Mouse (Mus musculus) liver (tissue): ENCODE data around the gene Trpv3.

ENCODE experiments used
- DNase-seq: peaks from one replicate; pipeline ENCODE4 v3.0.0-alpha.2; 2020; ENCODE audit warnings: mixed read lengths

The Trpv3 gene

GRCm38 (mm10) chr11:73267267-73267666 lies at the start of gene Trpv3:
Gene Trpv3 (plus strand): TSS chr11:73267388.
- no peak for DNase-seq

- DNase-seq = no peak
Observed at GRCm38 (mm10) chr11:73219671-73220070, 47.5 kb upstream of the Trpv3 start.

- no peak for DNase-seq
Observed at GRCm38 (mm10) chr11:73220651-73221050, 46.5 kb upstream of the Trpv3 start.

GRCm38 (mm10) chr11:73222846-73223245 lies 44.3 kb upstream of the Trpv3 start:
- no peak for DNase-seq

DNA sequence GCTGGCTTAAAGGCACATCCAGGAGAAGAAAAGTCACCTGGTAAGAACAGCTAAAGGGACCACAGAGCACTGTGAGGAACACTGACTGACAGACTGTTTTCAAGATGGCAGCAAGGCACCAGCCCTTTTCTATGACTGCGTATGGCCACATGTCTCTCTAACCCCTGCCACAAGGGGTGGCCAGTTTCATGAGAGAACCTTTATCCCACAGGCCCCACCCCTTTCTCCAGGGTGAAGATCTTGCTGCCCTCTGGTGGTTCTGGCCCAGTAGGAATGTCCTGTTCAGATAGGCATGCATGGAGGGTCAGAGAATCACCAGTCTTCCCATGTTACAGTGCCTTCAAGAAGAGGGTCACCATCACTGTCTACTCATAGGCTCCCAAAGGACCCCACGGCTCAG lies 43.2 kb upstream of the Trpv3 start:
- no peak for DNase-seq

DNA sequence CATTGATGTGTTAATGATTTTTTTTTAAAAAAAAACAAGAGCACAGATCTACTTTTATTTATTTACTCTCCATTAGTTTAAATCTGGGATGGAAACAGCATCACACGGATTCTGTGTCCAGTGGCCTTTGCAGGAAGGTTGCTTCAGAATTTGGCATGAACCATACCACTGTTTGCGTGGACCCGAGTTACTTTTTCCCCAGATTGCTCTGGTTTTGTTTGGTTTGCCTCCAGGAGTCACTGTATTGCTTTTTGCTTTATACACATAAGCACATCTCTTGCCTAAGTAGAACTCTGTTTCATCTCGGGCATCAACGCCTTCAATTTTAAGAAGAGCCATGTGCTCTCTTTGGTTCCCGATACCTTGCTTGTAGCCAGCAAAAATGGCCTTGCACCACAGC lies 41.3 kb upstream of the Trpv3 start:
- no peak for DNase-seq

DNA sequence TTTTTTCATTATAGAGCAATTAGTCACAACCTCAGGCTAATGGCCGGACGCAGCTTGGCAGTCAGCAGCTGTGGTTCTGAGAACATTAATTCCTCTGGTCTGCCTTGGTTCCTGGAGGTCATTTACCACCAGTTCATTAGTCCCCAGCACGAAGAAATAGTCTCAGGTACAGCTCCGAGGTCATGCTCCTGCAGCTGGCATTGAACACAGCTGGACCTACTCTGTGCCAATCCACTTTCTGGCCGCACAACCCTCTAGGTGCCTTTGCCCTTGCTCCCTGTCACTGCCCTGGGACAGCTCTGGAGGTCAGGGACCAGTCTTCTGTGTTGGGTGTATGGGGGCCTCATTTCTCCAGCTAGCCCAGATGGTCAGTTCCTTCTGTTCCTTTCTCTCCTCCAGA lies 38.3 kb upstream of the Trpv3 start:
- DNase-seq = no peak

GRCm38 (mm10) chr11:73230081-73230480 lies 37.1 kb upstream of the Trpv3 start:
- DNase-seq = no peak

DNA sequence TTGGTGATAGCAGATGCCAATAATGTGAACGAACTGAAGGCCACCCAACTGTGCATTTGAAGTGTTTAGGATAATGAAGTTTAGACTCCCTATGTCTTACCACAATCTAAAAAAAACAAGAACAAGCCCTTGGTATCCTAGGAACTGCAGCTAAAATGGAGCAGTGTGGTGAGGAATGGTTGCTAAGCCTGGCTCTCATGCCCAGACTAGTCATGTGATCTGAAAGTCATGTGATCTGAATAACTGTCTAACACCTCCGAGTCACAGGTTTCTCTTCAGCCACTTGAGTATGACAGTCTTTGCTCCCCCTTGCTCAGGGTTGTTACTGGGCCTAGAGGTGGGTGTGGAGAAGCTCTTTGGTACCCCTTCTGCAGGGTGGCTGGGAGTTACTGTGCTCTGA lies 34.7 kb upstream of the Trpv3 start:
- DNase-seq = no peak

DNA sequence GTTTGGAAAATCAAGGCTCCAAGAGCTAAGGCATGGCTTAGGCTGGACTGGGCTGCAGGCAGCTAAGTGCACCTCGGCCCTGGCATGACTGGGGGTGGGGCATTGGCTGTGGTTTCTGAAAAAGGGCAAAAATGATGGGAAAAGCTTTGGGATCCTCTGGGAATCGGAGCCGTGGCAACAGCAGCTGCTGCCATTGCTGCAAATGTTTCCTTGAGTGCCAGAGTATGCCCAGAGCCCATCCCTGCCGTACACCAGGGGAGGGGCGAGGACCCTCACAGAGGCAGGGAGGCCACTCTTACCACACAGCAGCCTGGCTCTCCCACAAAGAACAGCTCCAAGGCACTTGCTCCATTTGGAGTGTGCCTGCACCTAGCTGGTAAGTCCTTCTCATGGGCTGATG lies 33.2 kb upstream of the Trpv3 start, which contains the start of gene Trpv1:
TSS of gene Trpv1 (plus strand) at position 301 of the 400 bp plus-strand sequence.
- no peak for DNase-seq

DNA sequence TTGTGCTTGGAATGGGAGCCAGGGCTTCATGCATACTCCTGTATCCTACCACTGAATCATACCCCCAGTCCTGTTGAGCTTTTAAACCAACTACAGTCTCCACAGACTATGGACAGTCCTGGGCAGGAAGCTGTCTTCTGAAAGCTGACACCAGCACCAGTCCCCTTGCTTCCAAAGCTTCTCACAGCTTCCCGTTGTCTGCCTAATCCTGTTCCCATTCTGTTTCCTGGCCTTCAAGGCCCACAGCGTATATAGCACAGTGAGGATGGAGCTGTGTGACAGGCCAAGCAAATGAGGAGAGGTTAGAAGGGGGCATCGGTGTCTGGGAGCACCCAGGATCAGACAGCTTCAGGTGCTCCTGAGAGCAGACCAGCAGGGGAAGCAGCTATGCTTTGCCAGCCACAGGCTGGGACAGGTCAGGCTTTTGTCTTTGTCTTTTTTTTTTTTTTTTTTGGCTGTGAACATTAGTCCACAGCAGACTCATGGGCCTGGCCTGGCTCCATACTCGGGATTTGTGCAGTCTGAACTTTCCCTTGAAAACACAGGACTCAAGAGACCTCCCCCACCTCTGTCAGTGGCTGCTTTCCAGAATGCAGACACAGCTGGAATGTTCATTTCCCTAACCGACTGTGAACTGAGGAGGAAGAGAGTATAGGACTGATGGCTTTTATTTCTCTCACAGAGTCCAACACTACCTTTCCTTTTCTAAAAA lies 31.0 kb upstream of the Trpv3 start:
- DNase-seq = peak; percentile 35

GRCm38 (mm10) chr11:73236731-73237130 lies 30.5 kb upstream of the Trpv3 start:
- no peak for DNase-seq

GRCm38 (mm10) chr11:73242199-73242598 lies 25.0 kb upstream of the Trpv3 start:
- no peak for DNase-seq

GRCm38 (mm10) chr11:73242777-73243176 lies 24.4 kb upstream of the Trpv3 start:
- DNase-seq = no peak

GRCm38 (mm10) chr11:73257362-73257945 lies 9.7 kb upstream of the Trpv3 start:
- DNase-seq = no peak

DNA sequence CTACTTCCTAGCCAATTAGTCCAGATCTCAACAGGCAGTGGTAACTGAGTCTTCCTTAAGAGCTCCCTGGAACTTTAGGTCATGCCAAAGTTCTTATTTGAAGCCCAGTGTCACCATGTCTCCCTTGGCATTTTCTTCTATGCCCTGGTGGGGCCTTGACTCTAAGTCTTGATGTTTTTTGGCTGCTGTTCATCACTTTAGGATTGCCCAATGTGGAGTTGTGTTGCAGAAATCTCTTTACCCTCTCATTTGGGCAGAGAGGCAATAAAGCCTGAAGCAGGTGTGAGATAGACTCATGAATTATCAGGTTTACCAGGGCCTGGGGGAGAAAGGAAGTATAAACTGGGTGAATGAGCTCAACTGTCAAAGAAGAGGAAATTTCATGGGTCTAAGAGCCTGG lies 8.5 kb upstream of the Trpv3 start:
- DNase-seq = no peak

GRCm38 (mm10) chr11:73260457-73260856 lies 6.7 kb upstream of the Trpv3 start:
- no peak for DNase-seq

GRCm38 (mm10) chr11:73261385-73261784 lies 5.8 kb upstream of the Trpv3 start:
- no peak for DNase-seq

- DNase-seq = no peak
Observed at GRCm38 (mm10) chr11:73274821-73275220, 7.6 kb downstream of the Trpv3 start.

GRCm38 (mm10) chr11:73280710-73281109 lies 13.5 kb downstream of the Trpv3 start:
- DNase-seq = no peak

DNA sequence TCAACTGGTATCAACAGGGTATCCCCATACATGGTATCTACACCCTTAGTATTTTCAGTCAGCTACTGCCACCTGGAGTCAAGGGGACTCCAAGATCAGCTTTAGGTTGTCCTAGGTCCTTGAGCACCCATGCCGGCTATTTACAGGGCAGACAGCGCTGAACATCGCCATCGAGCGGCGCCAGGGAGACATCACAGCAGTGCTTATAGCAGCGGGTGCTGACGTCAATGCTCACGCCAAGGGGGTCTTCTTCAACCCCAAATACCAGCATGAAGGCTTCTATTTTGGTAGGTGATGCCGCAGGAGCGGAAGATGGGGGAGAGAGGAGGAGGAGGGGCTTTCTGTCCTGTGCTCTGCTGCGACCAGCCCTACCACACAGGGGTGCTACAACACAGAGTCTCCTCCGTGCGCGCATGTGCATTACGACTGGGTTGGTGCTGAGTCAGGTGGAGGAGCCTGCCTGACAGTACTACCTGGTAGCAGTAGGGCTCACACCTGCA lies 14.4 kb downstream of the Trpv3 start:
- peak; percentile 42 for DNase-seq

- DNase-seq = no peak
Observed at GRCm38 (mm10) chr11:73283369-73283768, 16.2 kb downstream of the Trpv3 start.

- DNase-seq = no peak
Observed at GRCm38 (mm10) chr11:73283926-73284325, 16.7 kb downstream of the Trpv3 start.

- DNase-seq = no peak
Observed at GRCm38 (mm10) chr11:73284351-73284750, 17.2 kb downstream of the Trpv3 start.

- no peak for DNase-seq
Observed at GRCm38 (mm10) chr11:73289621-73290020, 22.4 kb downstream of the Trpv3 start.
